Mouse (Mus musculus) limb, embryonic 14.5 days (tissue): ENCODE measurements at regions not wholly inside any gene's neighbourhood (a gene's known extent, or its start where the extent isn't known, plus 50 kb on each side); places are given as distances from the start of the nearest gene placed in this dataset.

Experiments
- ATAC-seq: fragments of 200-750 bp; cut with Nextera tagmentation; 2 replicates; pipeline ENCODE4 v1.8.0; 2017; ENCODE audit warnings: low read depth, moderate number of reproducible peaks, moderate TSS enrichment; ENCODE audit not compliant: low FRiP score
- DNase-seq: peaks from one replicate; pipeline ENCODE4 v3.0.0-alpha.2; 2015; ENCODE audit warnings: low spot score
- H3K27ac ChIP-seq: fragments of 300-500 bp; sonication (generic); replicated peaks from 2 replicates; pipeline ENCODE4 v1.5.1; 2014; ENCODE audit warnings: low read depth, mild to moderate bottlenecking, low read length, moderate library complexity, mixed read lengths
- H3K27me3 ChIP-seq: fragments of 300-500 bp; sonication (generic); 2 replicates; pipeline ENCODE4 v1.6.1; 2014; ENCODE audit warnings: low read length, mixed read lengths; ENCODE audit not compliant: control insufficient read depth, insufficient read depth
- H3K36me3 ChIP-seq: fragments of 300-500 bp; sonication (generic); 2 replicates; pipeline ENCODE4 v1.6.1; 2014; ENCODE audit warnings: mild to moderate bottlenecking, low read length, moderate library complexity, mixed read lengths; ENCODE audit not compliant: control insufficient read depth, insufficient read depth
- H3K4me1 ChIP-seq: fragments of 300-500 bp; sonication (generic); 2 replicates; pipeline ENCODE4 v1.6.1; 2014; ENCODE audit warnings: antibody characterized with exemption, low read length, mixed read lengths; ENCODE audit not compliant: control insufficient read depth, insufficient read depth
- H3K4me2 ChIP-seq: fragments of 300-500 bp; sonication (generic); replicated peaks from 2 replicates; pipeline ENCODE4 v1.6.1; 2014; ENCODE audit warnings: low read depth, mild to moderate bottlenecking, low read length, moderate library complexity; ENCODE audit not compliant: severe bottlenecking
- H3K4me3 ChIP-seq: fragments of 300-500 bp; sonication (generic); replicated peaks from 2 replicates; pipeline ENCODE4 v1.5.1; 2014; ENCODE audit warnings: low read length
- H3K9ac ChIP-seq: fragments of 300-500 bp; sonication (generic); 2 replicates; pipeline ENCODE4 v1.6.1; 2014; ENCODE audit warnings: mild to moderate bottlenecking, low read depth, low read length, moderate library complexity; ENCODE audit not compliant: severe bottlenecking
- H3K9me3 ChIP-seq: fragments of 300-500 bp; sonication (generic); 2 replicates; pipeline ENCODE4 v1.6.1; 2016; ENCODE audit warnings: low read length; ENCODE audit not compliant: control insufficient read depth
- POLR2A ChIP-seq: fragments of 200-500 bp; IDR thresholded peaks from 2 replicates; pipeline ENCODE4 v1.8.0; 2012; ENCODE audit warnings: inconsistent platforms, mild to moderate bottlenecking, moderate library complexity, borderline replicate concordance; ENCODE audit not compliant: insufficient read depth, insufficient read length; ENCODE audit errors: extremely low read depth
- WGBS: fragments of 180-500 bp; shearing (Covaris S2); extraction: QIAGEN DNeasy Blood & Tissue Kit; methylation state at CpG from one replicate; pipeline ENCODE4 v1.1.7; 2014; 5-methylcytosine and 5-hydroxymethylcytosine counted together

DNA sequence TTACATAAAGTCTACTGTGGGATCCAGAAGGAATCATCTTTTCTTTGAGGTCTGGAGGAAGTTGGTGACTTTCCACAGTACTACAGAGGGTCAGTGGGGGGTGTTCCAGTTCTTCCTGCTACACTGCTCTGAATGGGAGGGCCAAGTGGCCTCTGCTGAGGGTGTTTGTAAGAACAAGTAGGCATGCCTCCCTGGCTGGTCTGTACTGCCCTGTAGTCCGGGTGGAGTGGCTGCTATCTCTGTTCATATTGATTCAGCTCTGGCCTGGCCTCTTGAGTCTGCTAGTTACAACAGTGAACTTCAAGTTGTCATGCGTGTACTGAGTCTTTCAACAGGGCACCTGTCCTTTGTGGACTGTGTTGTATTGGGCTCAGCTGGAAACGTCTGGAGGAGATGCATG is 200.7 kb downstream of the Irx2 start:
- Histone ChIP-seq H3K27ac (no peak overlapping the region), H3K36me3 (no peaks in the 10 kb centered on the region), H3K4me3 (no peak overlapping the region), H3K27me3 (no peaks in the 10 kb centered on the region), H3K4me1 (no peaks in the 10 kb centered on the region), H3K4me2 (no peak overlapping the region), H3K9me3 (no peaks in the 10 kb centered on the region), H3K9ac (no peak overlapping the region)
- WGBS = 78% methylated on average over 3 of the region's 3 CpGs
- no peak for TF ChIP-seq POLR2A
- DNase-seq (no peak), ATAC-seq (no peak)

DNA sequence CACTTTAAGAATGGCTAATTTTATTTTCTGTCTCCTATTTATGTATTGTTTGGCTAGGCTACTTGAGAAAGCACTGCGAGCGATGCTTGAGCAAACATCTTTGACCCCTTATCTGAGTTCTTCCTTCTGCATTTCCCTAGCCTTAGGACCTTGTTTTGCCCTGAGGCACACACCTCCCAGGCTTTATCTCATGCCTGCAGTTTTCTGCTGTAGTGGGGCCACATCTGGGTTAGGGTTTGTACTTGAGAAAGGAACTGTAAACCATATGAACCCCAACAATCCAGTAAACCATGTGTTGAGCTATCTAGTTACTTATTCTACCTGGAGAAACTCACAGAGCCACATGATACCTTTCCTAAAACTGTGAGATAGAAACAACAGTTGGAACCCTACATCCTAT is 204.7 kb downstream of the Irx2 start:
- Histone ChIP-seq H3K27ac (no peak overlapping the region), H3K36me3 (no peaks in the 10 kb centered on the region), H3K4me1 (no peaks in the 10 kb centered on the region), H3K4me2 (no peak overlapping the region), H3K4me3 (no peak overlapping the region), H3K27me3 (no peaks in the 10 kb centered on the region), H3K9me3 (no peaks in the 10 kb centered on the region), H3K9ac (no peak overlapping the region)
- ATAC-seq (no peak), DNase-seq (no peak)
- WGBS = 96% methylated on average over 2 of the region's 2 CpGs
- TF ChIP-seq POLR2A = no peak

DNA sequence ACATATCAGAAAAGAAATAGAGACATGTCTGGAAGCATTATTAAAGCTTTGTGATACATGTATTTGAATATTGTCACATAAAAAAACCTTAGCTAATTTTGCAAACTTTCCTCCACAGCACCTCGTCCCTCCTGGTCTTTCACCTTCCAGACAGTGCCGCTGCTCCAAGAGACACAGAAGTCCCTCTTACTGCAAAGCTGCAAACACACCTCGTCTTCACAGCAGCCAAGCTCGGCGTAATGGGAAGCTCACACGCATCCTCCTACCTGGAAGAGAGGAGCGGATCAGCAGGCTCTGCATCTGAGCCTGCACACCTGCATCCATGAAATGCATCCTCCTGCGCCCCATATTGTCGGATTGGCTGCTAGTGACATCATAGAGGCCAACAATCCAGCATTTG is 208.4 kb downstream of the Irx2 start:
- Histone ChIP-seq H3K27me3 (no peaks in the 10 kb centered on the region), H3K4me2 (no peak overlapping the region), H3K36me3 (no peaks in the 10 kb centered on the region), H3K9ac (no peak overlapping the region), H3K27ac (no peak overlapping the region), H3K4me1 (no peaks in the 10 kb centered on the region), H3K9me3 (no peaks in the 10 kb centered on the region), H3K4me3 (no peak overlapping the region)
- TF ChIP-seq POLR2A = no peak
- no peak for DNase-seq
- ATAC-seq = no peak
- WGBS = 83% methylated on average over 9 of the region's 9 CpGs

DNA sequence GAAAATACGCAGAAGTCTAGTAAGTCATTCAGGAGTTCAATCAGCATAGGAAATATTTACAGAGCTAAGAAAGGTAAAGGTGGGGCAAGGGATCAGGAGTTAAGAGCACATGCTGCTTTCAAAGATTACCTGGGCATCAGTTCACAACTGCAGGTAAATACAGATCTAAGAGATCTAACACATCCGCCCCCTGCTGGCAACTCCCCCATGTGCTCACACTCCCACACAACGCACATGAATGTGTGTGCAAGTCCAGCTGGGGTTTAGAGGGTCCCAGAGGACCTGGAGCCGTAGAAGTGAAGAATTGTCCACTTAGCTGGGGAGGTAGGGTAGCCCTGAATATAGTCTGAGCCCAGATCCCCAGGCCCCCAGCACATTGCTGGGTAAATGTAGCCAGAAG is 219.5 kb downstream of the Irx2 start:
- H3K4me1 ChIP-seq = no peaks in the 10 kb centered on the region
- DNase-seq = no peak
- no peaks in the 10 kb centered on the region for H3K9me3 ChIP-seq
- no peak overlapping the region for H3K9ac ChIP-seq
- H3K4me2 ChIP-seq = no peak overlapping the region
- no peak for ATAC-seq
- no peak overlapping the region for H3K27ac ChIP-seq
- 62% methylated on average over 4 of the region's 4 CpGs for WGBS
- no peak for TF ChIP-seq POLR2A
- H3K36me3 ChIP-seq = no peaks in the 10 kb centered on the region
- H3K27me3 ChIP-seq = no peaks in the 10 kb centered on the region
- H3K4me3 ChIP-seq = no peak overlapping the region

DNA sequence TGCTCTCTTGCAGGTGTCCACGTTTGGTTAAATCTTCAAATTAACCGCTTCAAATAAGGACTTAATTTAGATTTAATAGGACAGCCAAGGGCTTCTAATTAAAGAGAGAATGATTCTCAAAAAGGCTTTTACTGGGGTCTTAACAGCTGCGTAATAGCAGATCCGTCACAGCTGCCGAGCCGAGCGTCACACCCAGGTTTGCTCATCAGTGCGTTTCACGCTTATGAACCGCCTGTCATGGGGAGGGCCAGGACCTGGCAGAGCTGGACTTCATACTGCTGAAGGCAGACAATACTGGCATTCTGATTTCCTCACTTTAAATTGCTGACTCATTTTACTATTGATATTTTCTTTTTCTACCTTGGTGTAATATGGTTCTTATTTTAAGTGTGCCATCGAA is 221.2 kb downstream of the Irx2 start:
- ATAC-seq = no peak
- 46% methylated on average over 11 of the region's 11 CpGs for WGBS

DNA sequence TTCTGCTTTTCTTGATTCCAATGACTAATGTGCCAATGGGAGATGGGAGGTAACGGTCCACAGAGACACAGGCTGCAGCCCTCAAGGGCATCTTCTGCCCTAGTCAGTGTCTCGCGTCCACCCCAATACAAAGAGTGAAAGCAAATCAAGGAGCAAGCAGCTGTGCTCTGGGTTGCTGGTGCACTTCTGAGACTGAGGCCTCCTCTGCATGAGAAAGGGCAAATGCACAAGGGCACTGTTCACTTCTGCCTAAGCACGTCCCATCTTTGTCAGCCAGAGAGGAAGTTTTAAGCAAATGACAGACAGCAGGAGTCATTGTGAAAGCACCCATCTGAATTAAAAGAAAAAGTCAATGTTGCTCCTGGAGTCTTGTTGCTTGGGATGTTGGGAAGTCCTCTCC is 224.3 kb downstream of the Irx2 start:
- Histone ChIP-seq H3K9ac (no peak overlapping the region), H3K4me2 (no peak overlapping the region), H3K4me1 (no peaks in the 10 kb centered on the region), H3K27ac (no peak overlapping the region), H3K9me3 (no peaks in the 10 kb centered on the region), H3K27me3 (no peaks in the 10 kb centered on the region), H3K4me3 (no peak overlapping the region), H3K36me3 (no peaks in the 10 kb centered on the region)
- ATAC-seq (no peak), DNase-seq (no peak)
- TF ChIP-seq POLR2A = no peak
- 76% methylated on average over 4 of the region's 4 CpGs for WGBS

More for the DNA sequence above, 221.2 kb downstream of the Irx2 start:
- Histone ChIP-seq H3K9ac (no peak overlapping the region), H3K4me1 (no peaks in the 10 kb centered on the region), H3K27ac (no peak overlapping the region), H3K4me3 (no peak overlapping the region), H3K4me2 (no peak overlapping the region), H3K27me3 (no peaks in the 10 kb centered on the region), H3K36me3 (no peaks in the 10 kb centered on the region), H3K9me3 (no peaks in the 10 kb centered on the region)
- no peak for TF ChIP-seq POLR2A
- no peak for DNase-seq
